Mouse (Mus musculus): ENCODE data around the gene Irak2. TPM values are rescaled to one million over a fixed set of nuclear protein-coding genes. Genes with fewer than 3 reads are reported as not detected.
"Not testable (repeated sequence)": the region's sequence is repeated elsewhere in the genome, so short reads cannot be mapped to it uniquely, and the experiment has no call there.

Irak2 gene
- polyA plus RNA-seq, 1 experiment from 2014 or later, result 3.0 TPM

GRCm38 (mm10) chr6:113692661-113693133 lies 54.4 kb downstream of the Irak2 start:
- H3K4me3 ChIP-seq, result no peak overlapping the region
- no peak overlapping the region for H3K9ac ChIP-seq
- peaks cover 15% of the 10 kb centered on the region for H3K4me1 ChIP-seq
- no peaks in the 10 kb centered on the region for H3K9me3 ChIP-seq
- no peak overlapping the region for H3K4me2 ChIP-seq (replicated peaks)
- 82% methylated on average over 5 of the region's 5 CpGs for WGBS
- no peaks in the 10 kb centered on the region for H3K36me3 ChIP-seq
- no peak overlapping the region for H3K27ac ChIP-seq
- no peaks in the 10 kb centered on the region for H3K27me3 ChIP-seq
- ATAC-seq (ENCODE audit: insufficient number of reproducible peaks, insufficient read depth, low FRiP score, low TSS enrichment), result no peak

DNA sequence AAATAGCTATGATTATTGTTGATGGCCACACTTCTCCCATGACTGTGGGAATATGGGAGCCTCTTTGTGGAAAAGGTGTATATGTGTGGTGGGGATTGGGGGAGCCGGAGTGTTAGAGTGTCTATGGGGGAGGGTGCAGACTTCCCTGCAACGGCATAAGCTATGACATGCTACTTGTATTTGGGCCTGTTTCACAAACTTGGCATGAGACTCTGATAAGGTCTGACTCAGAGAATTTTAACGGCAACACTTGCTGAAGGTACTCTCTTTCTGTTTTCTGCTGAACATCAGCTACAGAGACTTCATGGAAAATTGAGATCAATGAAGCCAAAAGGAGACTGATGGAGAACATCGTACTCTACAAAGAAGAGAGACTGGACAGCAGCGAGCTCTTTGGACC lies 55.1 kb downstream of the Irak2 start:
- H3K4me1 ChIP-seq, result peaks cover 20% of the 10 kb centered on the region
- no peak overlapping the region for H3K4me3 ChIP-seq
- WGBS, result 94% methylated on average over 5 of the region's 5 CpGs
- H3K4me2 ChIP-seq (replicated peaks), result no peak overlapping the region
- H3K36me3 ChIP-seq, result no peaks in the 10 kb centered on the region
- H3K9me3 ChIP-seq, result no peaks in the 10 kb centered on the region
- no peak for ATAC-seq (ENCODE audit: insufficient number of reproducible peaks, insufficient read depth, low FRiP score, low TSS enrichment)
- no peak overlapping the region for H3K27ac ChIP-seq
- no peak overlapping the region for H3K9ac ChIP-seq
- no peaks in the 10 kb centered on the region for H3K27me3 ChIP-seq

DNA sequence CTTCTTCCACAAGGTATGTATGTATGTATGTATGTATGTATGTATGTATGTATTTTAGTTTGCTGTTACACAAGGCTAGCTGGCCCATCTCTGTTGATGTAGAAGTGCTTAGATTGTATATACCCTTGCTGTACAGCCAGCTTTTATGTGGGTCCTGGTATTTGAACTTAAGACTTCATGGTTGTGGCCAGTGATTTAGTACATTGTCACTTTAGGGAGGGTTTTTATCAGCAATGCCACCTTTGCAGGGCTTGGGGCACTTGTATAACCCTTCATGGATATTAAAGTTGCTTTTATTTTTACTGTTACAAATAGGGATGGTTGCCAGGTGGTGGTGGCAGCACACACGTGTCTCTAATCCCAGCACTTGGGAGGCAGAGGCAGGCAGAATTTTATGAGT lies 56.9 kb downstream of the Irak2 start:
- H3K9me3 ChIP-seq, result no peaks in the 10 kb centered on the region
- ATAC-seq (ENCODE audit: insufficient number of reproducible peaks, insufficient read depth, low FRiP score, low TSS enrichment), result no peak
- peaks cover 22% of the 10 kb centered on the region for H3K4me1 ChIP-seq
- H3K27ac ChIP-seq, result no peak overlapping the region
- H3K4me3 ChIP-seq, result no peak overlapping the region
- no peaks in the 10 kb centered on the region for H3K27me3 ChIP-seq
- H3K9ac ChIP-seq, result no peak overlapping the region
- H3K36me3 ChIP-seq, result peaks cover 8% of the 10 kb centered on the region; the same call in 1 of the 2 replicates
- 64% methylated on average over 1 of the region's 1 CpGs for WGBS
- no peak overlapping the region for H3K4me2 ChIP-seq (replicated peaks)

- H3K36me3 ChIP-seq, result peaks cover 15% of the 10 kb centered on the region; the same call in 1 of the 2 replicates
- H3K4me1 ChIP-seq, result peaks cover 15% of the 10 kb centered on the region
- no peaks in the 10 kb centered on the region for H3K27me3 ChIP-seq
- no peak overlapping the region for H3K9ac ChIP-seq
- H3K4me2 ChIP-seq (replicated peaks), result peak overlapping the region; percentile 86
- H3K4me3 ChIP-seq, result peak overlapping the region; percentile 86
- no peaks in the 10 kb centered on the region for H3K9me3 ChIP-seq
- 59% methylated on average over 4 of the region's 4 CpGs for WGBS
- no peak for ATAC-seq (ENCODE audit: insufficient number of reproducible peaks, insufficient read depth, low FRiP score, low TSS enrichment)
- peak overlapping the region; percentile 75 for H3K27ac ChIP-seq
Measured at GRCm38 (mm10) chr6:113695766-113696355, 57.6 kb downstream of the Irak2 start.

DNA sequence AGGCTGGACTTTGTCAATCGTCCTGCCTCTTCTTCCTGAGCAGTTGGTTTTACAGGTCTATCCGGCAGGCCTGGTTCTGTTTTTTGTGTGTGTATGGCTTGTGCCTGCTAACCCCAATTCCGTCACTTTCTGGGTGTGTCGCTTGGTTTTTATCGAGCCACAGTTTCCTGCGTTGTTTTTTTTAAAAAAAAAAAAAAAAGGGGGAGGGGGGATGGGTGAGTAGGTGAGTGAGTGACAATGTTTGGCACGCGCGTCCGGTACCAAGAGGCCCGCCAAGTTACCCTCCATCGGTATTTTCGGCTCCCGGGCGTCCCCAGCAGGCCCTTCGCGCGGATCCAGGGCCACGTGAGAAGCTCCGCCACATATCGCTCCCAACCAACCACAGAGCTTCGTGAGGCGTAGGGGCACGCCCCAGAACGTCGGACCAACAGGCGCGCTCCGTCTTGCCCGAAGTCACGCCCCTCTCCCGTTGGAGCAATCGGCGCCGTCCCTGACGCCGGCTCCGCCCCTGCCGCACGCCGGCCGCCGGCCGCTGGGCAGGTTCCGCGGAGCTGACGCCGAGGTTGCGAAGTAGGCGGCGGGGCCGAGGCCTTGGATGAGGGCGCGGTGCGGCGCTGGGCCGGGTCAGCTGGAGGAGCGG lies 58.4 kb downstream of the Irak2 start, which contains the start of gene Tatdn2:
Gene Tatdn2 (plus strand): TSS at position 469 of the 640 bp plus-strand sequence.
- Histone ChIP-seq H3K4me1 (peaks cover 13% of the 10 kb centered on the region), H3K9me3 (no peaks in the 10 kb centered on the region), H3K4me2 (replicated peaks) (peak within 1 kb of the TSS; percentile 86), H3K36me3 (peaks cover 23% of the 10 kb centered on the region), H3K27me3 (no peaks in the 10 kb centered on the region), H3K9ac (peak within 1 kb of the TSS; percentile 82), H3K27ac (peak within 1 kb of the TSS; percentile 82), H3K4me3 (peak within 1 kb of the TSS; percentile 86)
- peak; percentile 99 for ATAC-seq (ENCODE audit: insufficient number of reproducible peaks, insufficient read depth, low FRiP score, low TSS enrichment)
- WGBS, result under 1% methylated on average over 58 of the region's 58 CpGs

GRCm38 (mm10) chr6:113697222-113698205 lies 59.2 kb downstream of the Irak2 start:
- peaks cover 31% of the 10 kb centered on the region for H3K36me3 ChIP-seq
- peak overlapping the region; percentile 82 for H3K9ac ChIP-seq
- H3K27ac ChIP-seq, result peak overlapping the region; percentile 82
- H3K4me3 ChIP-seq, result peak overlapping the region; percentile 86
- peaks cover 13% of the 10 kb centered on the region for H3K4me1 ChIP-seq
- under 1% methylated on average over 107 of the region's 113 CpGs for WGBS
- peak; percentile 78 for ATAC-seq (ENCODE audit: insufficient number of reproducible peaks, insufficient read depth, low FRiP score, low TSS enrichment)
- H3K27me3 ChIP-seq, result no peaks in the 10 kb centered on the region
- H3K9me3 ChIP-seq, result no peaks in the 10 kb centered on the region
- H3K4me2 ChIP-seq (replicated peaks), result peak overlapping the region; percentile 86

- no peak overlapping the region for H3K4me3 ChIP-seq
- no peak overlapping the region for H3K9ac ChIP-seq
- ATAC-seq (ENCODE audit: insufficient number of reproducible peaks, insufficient read depth, low FRiP score, low TSS enrichment), result no peak
- peaks cover 87% of the 10 kb centered on the region for H3K36me3 ChIP-seq
- H3K4me1 ChIP-seq, result no peaks in the 10 kb centered on the region
- no peaks in the 10 kb centered on the region for H3K27me3 ChIP-seq
- H3K27ac ChIP-seq, result no peak overlapping the region
- WGBS, result 87% methylated on average over 3 of the region's 3 CpGs
- no peak overlapping the region for H3K4me2 ChIP-seq (replicated peaks)
- no peaks in the 10 kb centered on the region for H3K9me3 ChIP-seq
Measured at GRCm38 (mm10) chr6:113712718-113713117, 74.5 kb downstream of the Irak2 start.

DNA sequence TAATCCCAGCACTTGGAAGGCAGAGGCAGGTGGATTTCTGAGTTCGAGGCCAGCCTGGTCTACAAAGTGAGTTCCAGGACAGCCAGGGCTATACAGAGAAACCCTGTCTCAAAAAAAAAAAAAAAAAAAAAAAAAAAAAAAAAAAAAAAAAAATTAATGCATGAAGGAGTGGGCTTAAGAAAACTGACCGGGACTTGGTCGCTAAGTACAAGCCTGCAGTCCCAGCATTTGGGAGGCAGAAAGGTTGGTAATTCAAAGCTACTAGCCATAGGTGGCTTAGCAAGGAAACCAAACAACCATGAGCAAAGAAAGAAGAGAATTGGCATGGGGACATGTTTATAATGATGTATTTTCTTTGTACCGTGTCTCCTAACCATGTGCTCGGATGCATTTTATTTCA lies 75.1 kb downstream of the Irak2 start:
- not testable (repeated sequence) for H3K9me3 ChIP-seq; ATAC-seq (ENCODE audit: insufficient number of reproducible peaks, insufficient read depth, low FRiP score, low TSS enrichment); H3K27ac ChIP-seq; H3K4me3 ChIP-seq; H3K4me1 ChIP-seq; H3K9ac ChIP-seq; H3K4me2 ChIP-seq (replicated peaks); H3K27me3 ChIP-seq
- WGBS, result 93% methylated on average over 5 of the region's 5 CpGs
- peaks cover 87% of the 10 kb centered on the region for H3K36me3 ChIP-seq

DNA sequence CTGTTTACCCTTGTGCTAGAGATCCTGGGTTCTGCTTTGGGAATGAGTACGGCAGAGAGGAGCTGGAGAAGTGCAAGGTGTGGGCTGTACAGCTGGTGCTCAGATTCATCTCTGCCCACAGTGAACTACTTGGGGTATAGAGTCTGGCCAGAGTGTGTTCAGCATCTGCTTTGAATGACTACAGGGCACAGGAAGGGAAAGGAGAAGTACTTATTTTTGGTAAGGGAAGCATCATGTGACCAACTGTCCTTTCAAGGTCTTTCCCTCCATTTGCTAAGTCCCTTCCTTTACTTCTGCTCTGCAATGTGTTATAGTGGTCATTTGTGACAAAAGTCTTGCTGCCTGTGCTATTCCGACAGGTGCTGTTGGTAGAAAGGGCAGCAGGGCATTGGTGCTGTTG lies 76.0 kb downstream of the Irak2 start:
- Histone ChIP-seq H3K4me1 (no peaks in the 10 kb centered on the region), H3K9me3 (no peaks in the 10 kb centered on the region), H3K27me3 (no peaks in the 10 kb centered on the region), H3K36me3 (peaks cover 88% of the 10 kb centered on the region), H3K4me3 (no peak overlapping the region), H3K27ac (no peak overlapping the region), H3K9ac (no peak overlapping the region), H3K4me2 (replicated peaks) (no peak overlapping the region)
- no peak for ATAC-seq (ENCODE audit: insufficient number of reproducible peaks, insufficient read depth, low FRiP score, low TSS enrichment)
- 93% methylated on average over 2 of the region's 2 CpGs for WGBS

DNA sequence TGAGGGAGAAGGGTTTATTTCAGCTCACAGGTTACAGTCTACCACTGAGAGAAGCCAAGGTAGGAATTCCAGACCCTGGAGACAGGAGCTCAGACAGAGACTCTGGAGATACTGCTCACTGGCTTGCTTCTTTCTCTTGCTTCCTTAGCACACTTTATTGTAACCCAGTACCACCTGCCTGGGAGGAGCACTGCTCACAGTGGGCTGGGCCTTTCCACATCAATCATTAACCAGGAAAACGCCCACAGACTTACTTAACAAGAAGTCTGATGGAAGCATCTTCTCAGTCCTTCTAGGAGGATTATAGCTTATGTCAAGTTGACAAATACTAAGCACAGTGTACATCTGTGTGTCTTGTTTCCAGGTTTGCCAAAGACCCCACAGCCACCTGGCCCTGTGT lies 76.5 kb downstream of the Irak2 start:
- no peak overlapping the region for H3K4me3 ChIP-seq
- 86% methylated on average over 1 of the region's 1 CpGs for WGBS
- H3K9ac ChIP-seq, result no peak overlapping the region
- no peaks in the 10 kb centered on the region for H3K27me3 ChIP-seq
- no peak for ATAC-seq (ENCODE audit: insufficient number of reproducible peaks, insufficient read depth, low FRiP score, low TSS enrichment)
- peaks cover 88% of the 10 kb centered on the region for H3K36me3 ChIP-seq
- H3K9me3 ChIP-seq, result no peaks in the 10 kb centered on the region
- H3K4me2 ChIP-seq (replicated peaks), result no peak overlapping the region
- no peak overlapping the region for H3K27ac ChIP-seq
- H3K4me1 ChIP-seq, result no peaks in the 10 kb centered on the region

DNA sequence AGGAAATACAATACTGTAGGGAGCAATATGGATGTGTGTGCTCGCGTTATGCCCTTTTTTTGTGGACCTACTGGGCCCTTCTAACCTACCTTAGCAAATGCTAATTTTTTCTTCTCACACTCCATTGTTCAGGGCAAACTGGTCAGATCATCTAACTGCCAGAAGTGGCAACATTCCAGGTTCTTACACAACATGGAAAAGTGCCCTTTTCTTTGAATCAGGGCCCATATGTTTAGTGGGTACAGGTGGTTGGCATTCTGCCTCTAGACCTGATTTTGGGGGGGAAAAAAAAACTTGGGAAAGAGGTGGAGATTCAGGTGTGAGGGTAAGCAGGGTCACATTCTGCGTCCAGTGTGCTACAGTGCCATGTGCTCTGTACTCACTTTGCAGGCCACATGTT lies 79.3 kb downstream of the Irak2 start:
- no peaks in the 10 kb centered on the region for H3K4me1 ChIP-seq
- no peak overlapping the region for H3K27ac ChIP-seq
- no peaks in the 10 kb centered on the region for H3K9me3 ChIP-seq
- 88% methylated on average over 3 of the region's 3 CpGs for WGBS
- peaks cover 83% of the 10 kb centered on the region for H3K36me3 ChIP-seq
- H3K9ac ChIP-seq, result no peak overlapping the region
- no peak overlapping the region for H3K4me2 ChIP-seq (replicated peaks)
- no peak overlapping the region for H3K4me3 ChIP-seq
- H3K27me3 ChIP-seq, result no peaks in the 10 kb centered on the region
- no peak for ATAC-seq (ENCODE audit: insufficient number of reproducible peaks, insufficient read depth, low FRiP score, low TSS enrichment)
